Mouse (Mus musculus) heart, postnatal 0 days (tissue): Measurements from ENCODE around the gene Hsdl1.

Experiments used
- CTCF ChIP-seq: IDR thresholded peaks from 2 replicates; pipeline ENCODE4 v1.5.1; 2016; ENCODE audit warnings: antibody characterized with exemption, control low read depth, low read depth
- EP300 ChIP-seq: IDR thresholded peaks from 2 replicates; pipeline ENCODE4 v1.6.1; 2016; ENCODE audit warnings: antibody characterized with exemption, low read depth

DNA sequence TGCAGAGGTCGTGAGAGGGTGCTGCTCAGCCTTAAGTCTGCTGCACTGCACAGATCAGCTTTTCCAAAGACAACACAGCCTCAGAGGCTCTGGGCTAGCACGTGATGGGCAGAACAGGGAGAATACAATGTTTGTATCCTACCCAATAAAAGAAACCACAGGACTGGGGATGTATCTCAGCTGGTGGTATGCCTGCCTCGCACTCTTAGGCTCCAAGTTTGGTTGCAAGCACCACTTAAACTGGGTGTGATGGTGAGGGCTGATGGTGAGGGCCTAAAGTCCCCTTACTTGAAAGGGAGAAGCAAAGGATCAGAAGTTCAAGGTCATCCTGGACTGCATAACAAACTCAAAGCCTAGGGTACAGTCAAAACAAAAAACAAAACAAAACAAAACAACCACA lies 30.4 kb downstream of the Hsdl1 start:
- no peak for TF ChIP-seq CTCF
- no peak for TF ChIP-seq EP300
